19 mouse cellular contexts compared by ENCODE assay signal in genomic region chr4:130711353-130711848, GRCm38 (mm10). TPM values are rescaled to one million over a fixed set of nuclear protein-coding genes. Genes with fewer than 3 reads are reported as not detected.
A peak's percentile ranks its signal among the peaks of the same experiment; 100 is the strongest.
DNase-seq lines count a peak whose midpoint lies in the region; ATAC-seq and TF ChIP-seq lines count a peak whose summit lies in the region.
"Had no signal": no experiment of that assay in that cellular context is flagged by ENCODE, and none has a peak within 500 bp of the region (broad histone marks: within the 10 kb centered on the region; RNA-seq: fewer than 3 reads in every experiment).

No protein-coding gene starts in this region.

- H3K9me3 ChIP-seq in forebrain, embryonic 11.5 days (ENCODE audit: control insufficient read depth, low read length): no peaks in the 10 kb centered on the region
- no peaks in the 10 kb centered on the region for H3K9me3 ChIP-seq in forebrain, embryonic 15.5 days
- no peaks in the 10 kb centered on the region for H3K9me3 ChIP-seq in midbrain, embryonic 14.5 days (ENCODE audit: control insufficient read depth, low read length)
- no peaks in the 10 kb centered on the region for H3K9me3 ChIP-seq in midbrain, postnatal 0 days (ENCODE audit: low read length)
- no peaks in the 10 kb centered on the region for H3K9me3 ChIP-seq in intestine, embryonic 15.5 days
- no peaks in the 10 kb centered on the region for H3K9me3 ChIP-seq in liver, postnatal 0 days (ENCODE audit: low read length)
- H3K9me3 ChIP-seq: heart, embryonic 12.5 days; megakaryocyte, embryonic 14.5 days had no signal

- H3K36me3 ChIP-seq in forebrain, embryonic 11.5 days (ENCODE audit: control insufficient read depth, insufficient read depth, low read length): no peaks in the 10 kb centered on the region
- no peaks in the 10 kb centered on the region for H3K36me3 ChIP-seq in forebrain, embryonic 15.5 days
- H3K36me3 ChIP-seq in midbrain, embryonic 14.5 days (ENCODE audit: control insufficient read depth, insufficient read depth, low read length): 0 out of 2 replicates have a peak, but pooled peaks cover 2% of the 10 kb centered on the region
- H3K36me3 ChIP-seq in midbrain, postnatal 0 days (ENCODE audit: insufficient read depth, low read length): no peaks in the 10 kb centered on the region
- no peaks in the 10 kb centered on the region for H3K36me3 ChIP-seq in intestine, embryonic 15.5 days
- H3K36me3 ChIP-seq in liver, postnatal 0 days (replicated peaks; ENCODE audit: insufficient read depth, low read length): peaks cover 20% of the 10 kb centered on the region

- DNase-seq in forebrain, embryonic 11.5 days (ENCODE audit: low spot score): no peak
- peak; percentile 20 for DNase-seq in midbrain, embryonic 14.5 days
- no peak for DNase-seq in midbrain, postnatal 0 days (ENCODE audit: low spot score)
- no peak for DNase-seq in liver, postnatal 0 days
- no peak for DNase-seq in thymus, postnatal 10 days (ENCODE audit: low spot score in 2 of 2)
- DNase-seq: cerebellum, adult 11-12 months; cerebellum, postnatal 25 days; heart, postnatal 36 days; kidney, adult 9 months; kidney, postnatal 36 days; lung, postnatal 14 days; right cerebral cortex, adult 18-20 months; thymus, adult 18-20 months had no signal

- no peak overlapping the region for H3K4me3 ChIP-seq in forebrain, embryonic 11.5 days (ENCODE audit: low read depth, low read length)
- H3K4me3 ChIP-seq in forebrain, embryonic 15.5 days: no peak overlapping the region
- no peak overlapping the region for H3K4me3 ChIP-seq in midbrain, embryonic 14.5 days (replicated peaks; ENCODE audit: low read depth, low read length)
- no peak overlapping the region for H3K4me3 ChIP-seq in midbrain, postnatal 0 days (ENCODE audit: low read depth, low read length)
- H3K4me3 ChIP-seq in intestine, embryonic 15.5 days (replicated peaks): no peak overlapping the region
- no peak overlapping the region for H3K4me3 ChIP-seq in liver, postnatal 0 days (ENCODE audit: low read depth, low read length)
- H3K4me3 ChIP-seq: heart, embryonic 12.5 days; megakaryocyte, embryonic 14.5 days had no signal

- no peak overlapping the region for H3K4me2 ChIP-seq in forebrain, embryonic 11.5 days (ENCODE audit: low read depth, low read length, severe bottlenecking)
- H3K4me2 ChIP-seq in forebrain, embryonic 15.5 days (replicated peaks): no peak overlapping the region
- H3K4me2 ChIP-seq in midbrain, embryonic 14.5 days (ENCODE audit: low read length): no peak overlapping the region
- no peak overlapping the region for H3K4me2 ChIP-seq in midbrain, postnatal 0 days (ENCODE audit: low read depth, low read length, poor library complexity, severe bottlenecking)
- H3K4me2 ChIP-seq in intestine, embryonic 15.5 days (replicated peaks): no peak overlapping the region
- H3K4me2 ChIP-seq in liver, postnatal 0 days (ENCODE audit: low read depth, low read length): no peak overlapping the region
- H3K4me2 ChIP-seq: heart, embryonic 12.5 days had no signal

- peak; percentile 36; the same call in 1 of the 2 replicates for ATAC-seq in forebrain, embryonic 11.5 days (replicated peaks; ENCODE audit: low FRiP score)
- ATAC-seq in forebrain, embryonic 15.5 days (replicated peaks): no peak
- no peak; the same call in 1 of the 2 replicates for ATAC-seq in midbrain, embryonic 14.5 days (ENCODE audit: low FRiP score, low TSS enrichment)
- no peak for ATAC-seq in midbrain, postnatal 0 days (ENCODE audit: low FRiP score)
- peak; percentile 39; the same call in 1 of the 2 replicates for ATAC-seq in intestine, embryonic 15.5 days
- no peak for ATAC-seq in liver, postnatal 0 days
- no peak for ATAC-seq in CD4-positive, CD25-positive, alpha-beta regulatory T cell, adult 4 months
- ATAC-seq: Patski had no signal

- TF ChIP-seq CTCF in midbrain, postnatal 0 days (IDR thresholded peaks at IDR 0.05): no peak
- TF ChIP-seq CTCF in liver, postnatal 0 days (IDR thresholded peaks at IDR 0.05; ENCODE audit: low read depth): no peak

- H3K4me1 ChIP-seq in forebrain, embryonic 11.5 days (replicated peaks; ENCODE audit: control insufficient read depth, insufficient read depth, low read length): peaks cover 6% of the 10 kb centered on the region; the same call in 1 of the 2 replicates
- peaks cover 51% of the 10 kb centered on the region for H3K4me1 ChIP-seq in forebrain, embryonic 15.5 days
- H3K4me1 ChIP-seq in midbrain, embryonic 14.5 days (ENCODE audit: control insufficient read depth, insufficient read depth, low read length): peaks cover 21% of the 10 kb centered on the region
- H3K4me1 ChIP-seq in midbrain, postnatal 0 days (ENCODE audit: insufficient read depth, low read length): peaks cover 8% of the 10 kb centered on the region; the same call in 1 of the 2 replicates
- H3K4me1 ChIP-seq in intestine, embryonic 15.5 days (replicated peaks): peaks cover 35% of the 10 kb centered on the region
- H3K4me1 ChIP-seq in liver, postnatal 0 days (ENCODE audit: insufficient read depth): peaks cover 74% of the 10 kb centered on the region

- H3K27me3 ChIP-seq in forebrain, embryonic 11.5 days (ENCODE audit: control insufficient read depth, insufficient read depth, low read length): no peaks in the 10 kb centered on the region
- H3K27me3 ChIP-seq in forebrain, embryonic 15.5 days: no peaks in the 10 kb centered on the region
- no peaks in the 10 kb centered on the region for H3K27me3 ChIP-seq in midbrain, embryonic 14.5 days (ENCODE audit: control insufficient read depth, insufficient read depth, low read length)
- H3K27me3 ChIP-seq in midbrain, postnatal 0 days (ENCODE audit: insufficient read depth, low read length): no peaks in the 10 kb centered on the region
- no peaks in the 10 kb centered on the region for H3K27me3 ChIP-seq in intestine, embryonic 15.5 days (replicated peaks)
- H3K27me3 ChIP-seq in liver, postnatal 0 days (ENCODE audit: insufficient read depth, low read length): no peaks in the 10 kb centered on the region
- H3K27me3 ChIP-seq: heart, embryonic 12.5 days; megakaryocyte, embryonic 14.5 days; Patski had no signal

- 22% methylated on average over 5 of the region's 5 CpGs for whole genome bisulfite sequencing in forebrain, embryonic 11.5 days
- WGBS in forebrain, embryonic 15.5 days: 10% methylated on average over 5 of the region's 5 CpGs
- WGBS in midbrain, embryonic 14.5 days: 37% methylated on average over 5 of the region's 5 CpGs
- 26% methylated on average over 5 of the region's 5 CpGs for WGBS in midbrain, postnatal 0 days
- WGBS in intestine, embryonic 15.5 days: 65% methylated on average over 5 of the region's 5 CpGs
- WGBS in liver, postnatal 0 days (ENCODE audit: insufficient replicate concordance): 69% methylated on average over 5 of the region's 5 CpGs

- TF ChIP-seq EP300 in liver, postnatal 0 days (IDR thresholded peaks at IDR 0.05; ENCODE audit: low read depth): no peak

- no peak overlapping the region for H3K9ac ChIP-seq in forebrain, embryonic 11.5 days (ENCODE audit: low read length)
- H3K9ac ChIP-seq in forebrain, embryonic 15.5 days (replicated peaks): no peak overlapping the region
- H3K9ac ChIP-seq in midbrain, embryonic 14.5 days (replicated peaks; ENCODE audit: low read length): no peak overlapping the region
- no peak overlapping the region for H3K9ac ChIP-seq in midbrain, postnatal 0 days (replicated peaks; ENCODE audit: low read length, poor library complexity, severe bottlenecking)
- no peak overlapping the region for H3K9ac ChIP-seq in intestine, embryonic 15.5 days
- H3K9ac ChIP-seq in liver, postnatal 0 days (replicated peaks): no peak overlapping the region
- H3K9ac ChIP-seq: heart, embryonic 12.5 days had no signal

- peak overlapping the region; percentile 18; the same call in 1 of the 2 replicates for H3K27ac ChIP-seq in forebrain, embryonic 11.5 days (ENCODE audit: low read depth, low read length)
- H3K27ac ChIP-seq in forebrain, embryonic 15.5 days (replicated peaks): no peak overlapping the region
- H3K27ac ChIP-seq in midbrain, embryonic 14.5 days (replicated peaks; ENCODE audit: low read depth, low read length): no peak overlapping the region
- H3K27ac ChIP-seq in midbrain, postnatal 0 days (ENCODE audit: low read depth, low read length): no peak overlapping the region
- no peak overlapping the region for H3K27ac ChIP-seq in intestine, embryonic 15.5 days
- peak overlapping the region; percentile 58; the same call in 1 of the 2 replicates for H3K27ac ChIP-seq in liver, postnatal 0 days (ENCODE audit: low read depth)

RNA-seq across cellular contexts. Expression of gene Pum1, which starts 48.3 kb away (rescaled TPM):
- 122 and 131 TPM in 2 replicates for polyA plus RNA-seq in forebrain, embryonic 11.5 days (2014; fragmentation: Nextera tagmentation; extraction: Ambion mirVana)
- 129 TPM in 2 replicates for polyA plus RNA-seq in forebrain, embryonic 15.5 days (2015; fragmentation: Nextera tagmentation; extraction: Ambion mirVana)
- 91.3 and 116 TPM in 2 replicates for polyA plus RNA-seq in midbrain, embryonic 14.5 days (2014; fragmentation: Nextera tagmentation; extraction: Ambion mirVana)
- 84.1 and 87.2 TPM in 2 replicates for total RNA-seq in midbrain, postnatal 0 days (2014; rRNA removed)
- polyA plus RNA-seq in midbrain, postnatal 0 days (2015; fragmentation: Nextera tagmentation; extraction: Ambion mirVana): 68.9 and 73.6 TPM in 2 replicates
- polyA plus RNA-seq in intestine, embryonic 15.5 days (2015; fragmentation: Nextera tagmentation; extraction: Ambion mirVana): 67.2 and 71.0 TPM in 2 replicates
- polyA plus RNA-seq in liver, postnatal 0 days (2015; fragmentation: Nextera tagmentation; extraction: Ambion mirVana): 14.8 and 16.7 TPM in 2 replicates
- polyA plus RNA-seq in CD4-positive, CD25-positive, alpha-beta regulatory T cell, adult 4 months (2017; shearing (Covaris generic)): 10 to 100 TPM; 74.0 to 91.3 TPM

Comparison
In these comparisons a context has a peak if more than half of its experiments do, and no peak if none do; other contexts are left out.
1. ATAC-seq: peak in forebrain, embryonic 11.5 days (single experiment) and intestine, embryonic 15.5 days (single experiment); none in forebrain, embryonic 15.5 days (single experiment), midbrain, embryonic 14.5 days (single experiment), midbrain, postnatal 0 days (single experiment), liver, postnatal 0 days (single experiment) and CD4-positive, CD25-positive, alpha-beta regulatory T cell, adult 4 months (single experiment).
2. H3K27ac ChIP-seq: peak in forebrain, embryonic 11.5 days (single experiment) and liver, postnatal 0 days (single experiment); none in forebrain, embryonic 15.5 days (single experiment), midbrain, embryonic 14.5 days (single experiment), midbrain, postnatal 0 days (single experiment) and intestine, embryonic 15.5 days (single experiment).